Mouse (Mus musculus) midbrain, embryonic 14.5 days (tissue): ENCODE data around the gene Fam133b. TPM values are rescaled to one million over a fixed set of nuclear protein-coding genes. Genes with fewer than 3 reads are reported as not detected.

Experiments used
- ATAC-seq: fragments of 200-750 bp; cut with Nextera tagmentation; 2 replicates; pipeline ENCODE4 v1.8.0; 2017; ENCODE audit warnings: moderate number of reproducible peaks, moderate library complexity; ENCODE audit not compliant: low FRiP score, low TSS enrichment
- DNase-seq: peaks from one replicate; pipeline ENCODE4 v3.0.0-alpha.2; 2015
- H3K27ac ChIP-seq: fragments of 300-500 bp; sonication (generic); replicated peaks from 2 replicates; pipeline ENCODE4 v1.5.1; 2014; ENCODE audit warnings: mild to moderate bottlenecking, low read depth, low read length, moderate library complexity
- H3K27me3 ChIP-seq: fragments of 300-500 bp; sonication (generic); 2 replicates; pipeline ENCODE4 v1.6.1; 2014; ENCODE audit warnings: low read length, control low read depth, mixed read lengths; ENCODE audit not compliant: control insufficient read depth, insufficient read depth
- H3K36me3 ChIP-seq: fragments of 300-500 bp; sonication (generic); 2 replicates; pipeline ENCODE4 v1.6.1; 2014; ENCODE audit warnings: low read length, control low read depth; ENCODE audit not compliant: control insufficient read depth, insufficient read depth
- H3K4me1 ChIP-seq: fragments of 300-500 bp; sonication (generic); 2 replicates; pipeline ENCODE4 v1.6.1; 2014; ENCODE audit warnings: mild to moderate bottlenecking, antibody characterized with exemption, low read length, control low read depth; ENCODE audit not compliant: control insufficient read depth, insufficient read depth
- H3K4me2 ChIP-seq: fragments of 300-500 bp; sonication (generic); 2 replicates; pipeline ENCODE4 v1.6.1; 2014; ENCODE audit warnings: mild to moderate bottlenecking, low read length, moderate library complexity
- H3K4me3 ChIP-seq: fragments of 300-500 bp; sonication (generic); replicated peaks from 2 replicates; pipeline ENCODE4 v1.5.1; 2014; ENCODE audit warnings: low read depth, low read length
- H3K9ac ChIP-seq: fragments of 300-500 bp; sonication (generic); replicated peaks from 2 replicates; pipeline ENCODE4 v1.6.1; 2014; ENCODE audit warnings: mild to moderate bottlenecking, low read length, moderate library complexity
- H3K9me3 ChIP-seq: fragments of 300-500 bp; sonication (generic); 2 replicates; pipeline ENCODE4 v1.6.1; 2016; ENCODE audit warnings: low read length, control low read depth, mixed read lengths; ENCODE audit not compliant: control insufficient read depth
- WGBS: fragments of 180-500 bp; shearing (Covaris S2); extraction: QIAGEN DNeasy Blood & Tissue Kit; methylation state at CpG from one replicate; pipeline ENCODE4 v1.1.7; 2014; 5-methylcytosine and 5-hydroxymethylcytosine counted together
- polyA plus RNA-seq: library from polyadenylated mRNA; unstranded; fragments of >200 nt; fragmentation: Nextera tagmentation; extraction: Ambion mirVana; gene quantifications from 2 replicates; pipeline ENCODE4 v1.2.1, GENCODE M21; 2014

Fam133b gene
- polyA plus RNA-seq = 25.7 and 29.0 TPM in 2 replicates

DNA sequence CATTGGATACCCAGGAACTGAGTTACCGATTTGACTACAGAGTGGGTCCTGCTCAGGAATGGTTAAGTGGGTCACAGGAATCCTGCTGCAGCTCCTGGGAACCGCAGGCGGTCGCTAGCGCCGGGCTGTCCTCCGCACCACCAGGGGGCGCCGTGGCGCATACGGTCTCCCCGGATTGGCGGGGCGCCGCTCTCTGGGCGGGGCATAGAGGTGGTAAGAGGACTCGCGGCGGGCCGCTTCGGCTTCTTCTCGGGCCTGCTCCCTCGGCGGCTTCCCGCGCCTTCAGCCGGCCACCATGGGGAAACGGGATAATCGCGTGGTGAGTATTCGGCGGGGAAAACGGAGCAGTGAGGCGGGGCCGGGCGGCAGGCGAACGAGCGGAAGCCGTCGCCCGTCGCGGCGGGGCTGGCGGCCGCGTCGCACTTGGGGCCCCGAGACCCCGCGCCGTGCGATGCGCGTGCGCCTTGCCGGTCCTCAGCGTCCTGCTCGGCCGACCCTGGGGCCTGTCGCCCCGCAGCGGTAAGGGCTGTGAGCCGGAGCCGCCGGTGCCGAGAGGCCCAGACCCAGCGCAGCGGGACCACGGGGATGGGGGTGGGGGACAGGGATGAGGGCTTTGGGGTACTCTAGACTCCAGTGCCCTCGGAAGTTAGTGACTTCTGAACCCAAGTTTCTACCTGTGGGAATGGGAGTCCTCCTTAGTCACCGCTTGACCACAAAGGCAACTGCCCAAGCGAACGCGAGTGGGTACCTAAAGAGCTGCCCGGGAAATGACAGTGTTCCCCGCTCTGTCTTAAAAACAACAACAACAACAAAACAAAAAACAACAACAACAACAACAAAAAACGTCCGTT is at the start of gene Fam133b:
Fam133b (plus strand) TSS at position 205 of the 851 bp plus-strand sequence.
- Histone ChIP-seq H3K9ac (peak within 1 kb of the TSS; percentile 86), H3K4me2 (peak within 1 kb of the TSS; percentile 80), H3K4me3 (peak within 1 kb of the TSS; percentile 90), H3K4me1 (peaks cover 13% of the 10 kb centered on the region), H3K27me3 (no peaks in the 10 kb centered on the region), H3K27ac (peak within 1 kb of the TSS; percentile 89), H3K9me3 (no peaks in the 10 kb centered on the region), H3K36me3 (no peaks in the 10 kb centered on the region)
- DNase-seq (peak; percentile 98), ATAC-seq (peak; percentile 96)
- under 1% methylated on average over 79 of the region's 80 CpGs for WGBS

DNA sequence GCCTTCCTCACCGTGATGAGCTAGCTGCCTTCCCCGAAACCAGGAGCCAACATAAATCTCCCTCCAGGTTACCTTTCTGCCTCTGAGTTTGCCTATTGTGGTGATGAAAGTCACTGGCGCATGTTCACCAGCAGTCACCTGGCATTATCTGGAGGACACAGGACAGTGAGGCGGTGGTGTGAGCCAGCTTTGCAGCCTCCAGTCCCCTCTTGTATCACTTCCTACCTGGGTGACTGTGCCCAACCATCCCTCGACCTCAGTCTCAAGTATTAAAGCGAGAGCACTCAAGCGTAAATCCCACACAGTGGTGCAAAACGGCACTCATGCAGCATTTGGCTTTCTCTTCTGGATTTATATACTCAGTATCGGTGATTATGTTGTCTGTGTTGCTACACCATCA is 49.7 kb upstream of the Fam133b start:
- H3K9ac ChIP-seq = no peak overlapping the region
- H3K27me3 ChIP-seq = no peaks in the 10 kb centered on the region
- H3K4me3 ChIP-seq = no peak overlapping the region
- no peak overlapping the region for H3K27ac ChIP-seq
- no peak for DNase-seq
- no peaks in the 10 kb centered on the region for H3K9me3 ChIP-seq
- no peak overlapping the region for H3K4me2 ChIP-seq
- ATAC-seq = no peak
- H3K4me1 ChIP-seq = no peaks in the 10 kb centered on the region
- 87% methylated on average over 9 of the region's 9 CpGs for WGBS
- H3K36me3 ChIP-seq = no peaks in the 10 kb centered on the region

DNA sequence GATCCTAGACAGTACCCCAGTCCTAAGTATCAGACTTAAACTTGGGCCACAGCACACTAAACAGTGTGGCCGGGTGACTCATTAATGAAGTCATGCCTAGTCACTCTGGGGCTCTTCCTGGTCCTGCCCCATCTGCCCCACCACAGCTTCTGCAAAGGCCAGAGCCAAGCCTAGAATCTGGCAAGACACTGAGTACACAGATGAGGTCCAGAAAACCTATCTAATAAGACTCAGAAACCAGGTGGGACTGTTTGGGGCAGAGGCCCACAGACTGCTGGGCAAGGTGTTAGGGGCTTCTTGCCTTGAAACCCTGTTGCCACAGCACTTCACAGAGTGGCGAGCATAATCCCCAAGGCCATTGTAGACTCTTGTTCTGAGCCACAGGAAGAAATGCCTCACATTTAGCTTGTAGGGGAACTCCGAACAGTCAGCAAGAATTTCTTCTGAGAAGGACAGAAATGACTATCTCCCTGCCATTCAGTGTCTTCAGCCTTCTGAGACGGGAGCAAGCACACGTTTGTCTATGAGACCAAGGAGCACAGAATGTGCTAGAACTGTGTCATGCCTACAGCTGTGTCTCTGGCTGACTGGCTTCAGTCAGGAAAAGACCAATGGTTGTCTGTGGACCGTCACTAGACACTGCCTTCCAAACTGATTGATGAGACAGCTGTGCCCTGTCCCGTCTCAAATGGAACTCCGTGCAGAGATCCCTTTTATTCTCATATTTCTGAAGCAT is 49.0 kb upstream of the Fam133b start:
- Histone ChIP-seq H3K27ac (no peak overlapping the region), H3K9me3 (no peaks in the 10 kb centered on the region), H3K9ac (no peak overlapping the region), H3K4me1 (no peaks in the 10 kb centered on the region), H3K27me3 (no peaks in the 10 kb centered on the region), H3K36me3 (no peaks in the 10 kb centered on the region), H3K4me3 (no peak overlapping the region), H3K4me2 (no peak overlapping the region)
- no peak for ATAC-seq
- 90% methylated on average over 8 of the region's 8 CpGs for whole genome bisulfite sequencing
- no peak for DNase-seq

DNA sequence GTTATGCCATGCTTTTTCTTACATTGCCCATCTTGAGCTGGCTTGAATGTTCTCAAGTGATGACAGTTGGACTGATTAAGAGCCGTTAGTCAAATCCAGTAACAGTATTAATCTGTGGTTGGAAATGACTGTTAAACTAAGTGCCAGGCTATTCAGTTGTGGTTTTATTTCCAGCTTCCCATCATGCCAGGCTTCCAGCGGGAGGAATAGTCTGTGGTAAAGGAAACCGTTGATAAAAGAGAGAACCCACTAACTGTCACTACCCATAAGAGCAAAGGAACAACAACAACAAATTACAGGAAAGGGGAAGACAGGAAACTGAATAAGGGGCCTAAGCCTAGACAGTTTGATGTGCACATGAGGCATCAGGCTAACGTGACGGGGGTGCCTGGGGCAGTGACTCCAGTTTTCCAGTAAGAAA is 46.1 kb upstream of the Fam133b start:
- H3K9ac ChIP-seq = no peak overlapping the region
- no peak overlapping the region for H3K4me2 ChIP-seq
- H3K36me3 ChIP-seq = no peaks in the 10 kb centered on the region
- no peak for ATAC-seq
- H3K9me3 ChIP-seq = no peaks in the 10 kb centered on the region
- no peaks in the 10 kb centered on the region for H3K27me3 ChIP-seq
- 89% methylated on average over 5 of the region's 5 CpGs for WGBS
- no peak for DNase-seq
- H3K27ac ChIP-seq = no peak overlapping the region
- no peak overlapping the region for H3K4me3 ChIP-seq
- no peaks in the 10 kb centered on the region for H3K4me1 ChIP-seq

DNA sequence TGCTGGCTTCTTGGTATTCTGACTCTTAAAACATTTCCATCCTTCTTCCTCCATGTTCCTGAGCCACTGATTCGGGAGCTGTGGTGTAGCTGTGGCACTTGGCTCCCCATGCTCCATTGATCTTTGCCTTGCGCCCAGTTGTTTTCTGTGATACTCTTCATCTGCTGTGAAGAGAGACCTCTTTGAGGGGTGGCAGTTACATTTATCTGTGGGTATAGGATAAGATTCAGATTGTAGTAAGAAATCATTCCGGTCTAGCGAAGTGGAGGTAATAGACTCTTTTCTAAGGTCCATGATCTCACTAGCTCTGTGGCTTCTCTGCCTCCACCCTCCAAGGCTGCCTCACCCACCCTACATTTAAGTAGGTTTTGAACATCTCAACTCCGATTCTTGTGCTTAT is 43.3 kb upstream of the Fam133b start:
- no peaks in the 10 kb centered on the region for H3K36me3 ChIP-seq
- ATAC-seq (no peak), DNase-seq (no peak)
- H3K4me2 ChIP-seq = no peak overlapping the region
- no peak overlapping the region for H3K9ac ChIP-seq
- H3K4me3 ChIP-seq = no peak overlapping the region
- no peak overlapping the region for H3K27ac ChIP-seq
- H3K9me3 ChIP-seq = no peaks in the 10 kb centered on the region
- H3K4me1 ChIP-seq = no peaks in the 10 kb centered on the region
- H3K27me3 ChIP-seq = no peaks in the 10 kb centered on the region
- WGBS = 92% methylated on average over 5 of the region's 5 CpGs

DNA sequence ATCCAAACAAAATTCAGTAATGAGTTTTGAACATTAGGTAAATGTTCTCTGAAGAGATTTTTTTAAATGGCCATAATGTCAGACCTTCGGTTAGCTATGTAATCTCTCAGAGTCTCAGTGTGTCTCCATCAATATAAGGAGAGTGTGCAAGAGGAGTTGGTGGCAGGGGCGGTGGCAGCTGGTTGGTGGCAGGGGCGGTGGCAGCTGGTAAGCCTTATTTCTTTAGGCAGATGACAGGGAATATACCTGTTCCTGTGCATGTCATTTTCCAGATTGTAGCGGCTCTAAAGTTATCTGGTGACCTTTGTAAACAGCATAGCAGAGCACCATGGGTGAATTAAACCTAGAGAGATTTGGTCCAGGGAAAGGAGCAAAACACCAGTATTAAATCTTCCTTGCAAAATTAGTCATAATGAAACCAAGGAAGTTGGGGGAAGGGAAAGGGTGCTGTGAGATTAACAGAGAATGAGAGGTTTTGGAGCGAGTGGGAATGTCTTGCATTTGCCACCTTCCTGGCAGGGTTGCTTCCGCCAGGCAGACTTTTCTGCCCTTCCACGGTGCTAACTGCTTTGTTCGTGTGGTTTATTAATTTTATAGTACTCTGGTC is 42.6 kb upstream of the Fam133b start:
- H3K9me3 ChIP-seq = no peaks in the 10 kb centered on the region
- no peaks in the 10 kb centered on the region for H3K4me1 ChIP-seq
- no peak for ATAC-seq
- H3K9ac ChIP-seq = no peak overlapping the region
- WGBS = 85% methylated on average over 8 of the region's 8 CpGs
- no peak for DNase-seq
- no peaks in the 10 kb centered on the region for H3K36me3 ChIP-seq
- H3K4me2 ChIP-seq = no peak overlapping the region
- H3K27ac ChIP-seq = no peak overlapping the region
- no peak overlapping the region for H3K4me3 ChIP-seq
- no peaks in the 10 kb centered on the region for H3K27me3 ChIP-seq

DNA sequence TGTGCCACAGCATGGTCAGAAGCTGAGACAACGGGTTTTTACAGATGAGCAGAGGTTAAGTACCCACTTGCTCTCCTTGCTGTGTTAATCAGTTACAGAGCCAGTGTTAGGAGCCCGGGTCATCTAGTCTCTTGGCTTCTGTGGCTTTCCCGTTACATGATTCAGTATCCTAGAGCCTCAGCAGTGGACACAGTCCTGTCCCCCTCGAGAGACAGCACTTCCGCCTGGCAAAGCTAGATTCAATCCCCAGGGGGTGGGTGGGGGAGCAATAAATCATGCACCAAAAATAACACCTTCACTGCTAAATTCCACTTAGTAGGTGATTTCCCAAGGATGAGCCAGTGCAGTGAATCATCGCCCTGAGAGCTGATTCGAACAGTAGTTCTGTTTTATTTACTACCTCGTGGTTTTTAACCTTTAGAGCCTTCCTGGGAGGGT is 42.0 kb upstream of the Fam133b start:
- no peak for DNase-seq
- Histone ChIP-seq H3K36me3 (no peaks in the 10 kb centered on the region), H3K9ac (no peak overlapping the region), H3K27me3 (no peaks in the 10 kb centered on the region), H3K9me3 (no peaks in the 10 kb centered on the region), H3K4me3 (no peak overlapping the region), H3K4me1 (no peaks in the 10 kb centered on the region), H3K27ac (no peak overlapping the region), H3K4me2 (no peak overlapping the region)
- WGBS = 73% methylated on average over 8 of the region's 8 CpGs
- no peak for ATAC-seq

DNA sequence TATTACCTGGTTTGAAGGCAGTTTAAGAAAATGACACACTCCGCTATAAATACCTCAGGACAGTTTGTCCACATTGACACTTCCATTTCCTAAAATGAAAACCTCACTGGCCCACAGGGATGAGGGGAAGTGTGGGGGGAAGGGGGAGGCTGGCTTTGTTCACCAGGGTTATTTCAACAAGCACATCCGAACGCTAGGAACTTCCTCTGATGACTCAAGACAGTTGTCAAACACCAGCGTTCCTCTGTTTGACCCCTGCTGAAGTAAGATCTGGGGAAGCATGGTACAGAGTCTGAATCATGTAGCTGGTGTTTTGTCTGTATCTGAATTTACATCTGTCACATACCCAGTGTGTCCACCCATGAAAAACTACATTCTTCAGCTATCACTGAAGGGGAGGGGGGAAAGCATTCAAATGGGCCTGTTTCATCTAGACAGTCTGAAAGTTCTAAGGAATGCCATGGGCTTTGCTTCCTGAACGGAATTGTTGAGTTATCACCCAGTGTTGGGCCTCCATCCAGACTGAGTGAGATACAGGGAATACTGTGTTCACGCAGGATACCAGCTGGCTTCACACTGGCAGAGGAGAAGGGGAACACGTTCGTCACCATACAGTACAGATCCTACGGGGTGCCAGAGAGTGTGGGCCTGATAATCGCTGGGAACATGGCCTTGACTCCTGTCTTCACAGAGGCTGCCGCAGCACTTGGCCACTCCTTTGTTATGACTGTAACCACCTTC is 40.9 kb upstream of the Fam133b start:
- Histone ChIP-seq H3K27me3 (no peaks in the 10 kb centered on the region), H3K4me1 (no peaks in the 10 kb centered on the region), H3K4me3 (no peak overlapping the region), H3K9me3 (no peaks in the 10 kb centered on the region), H3K4me2 (no peak overlapping the region), H3K27ac (no peak overlapping the region), H3K36me3 (no peaks in the 10 kb centered on the region), H3K9ac (no peak overlapping the region)
- ATAC-seq (no peak), DNase-seq (no peak)
- WGBS = 84% methylated on average over 11 of the region's 11 CpGs
